Mouse (Mus musculus): ENCODE data around the gene Stac. TPM values are rescaled to one million over a fixed set of nuclear protein-coding genes. Genes with fewer than 3 reads are reported as not detected.

Gene Stac
- polyA plus RNA-seq, 1 experiment = not detected

DNA sequence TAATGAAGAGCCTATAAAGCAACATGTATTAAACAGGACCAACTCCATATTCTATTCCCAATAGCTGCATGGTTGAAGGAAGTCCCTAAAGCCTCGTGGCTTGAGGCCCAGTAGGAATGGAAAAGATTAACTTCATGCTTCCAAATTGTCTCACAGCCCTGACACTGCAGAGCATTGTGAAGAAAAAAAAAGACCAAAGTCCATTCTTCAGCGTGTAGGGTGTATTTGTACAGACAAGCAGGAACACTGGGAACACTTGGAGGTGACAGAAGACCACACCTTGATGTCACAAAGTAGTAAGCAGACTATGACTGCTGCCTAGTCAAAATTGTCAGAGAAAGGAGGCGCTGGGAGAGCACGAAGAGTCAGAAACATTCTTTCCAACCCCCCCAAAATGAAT, 45.9 kb downstream of the Stac start:
- TF ChIP-seq GATA1 (IDR thresholded peaks at IDR 0.05; ENCODE audit: low read length) = no peak

GRCm38 (mm10) chr9:111643369-111643768, 46.8 kb downstream of the Stac start:
- TF ChIP-seq GATA1 (IDR thresholded peaks at IDR 0.05; ENCODE audit: low read length) = no peak

DNA sequence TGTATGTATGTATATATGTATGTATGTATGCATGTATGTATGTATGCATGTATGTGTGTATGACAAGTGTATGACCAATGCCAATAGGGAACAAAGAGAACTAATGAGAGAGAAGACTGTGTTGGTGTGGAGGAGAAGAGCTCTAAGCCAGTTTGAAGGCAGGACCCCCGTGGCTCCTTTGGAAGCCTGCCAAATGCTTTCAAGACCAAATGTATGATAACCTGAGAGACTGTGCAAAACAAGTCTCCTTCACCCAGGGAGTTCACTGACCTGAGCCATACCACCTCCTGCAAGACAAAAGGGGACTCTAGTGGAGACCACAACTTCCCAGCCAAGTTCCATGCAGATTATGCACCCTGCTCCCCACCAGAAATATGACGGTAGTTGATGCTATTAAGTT, 52.5 kb downstream of the Stac start:
- no peak for TF ChIP-seq GATA1 (IDR thresholded peaks at IDR 0.05; ENCODE audit: low read length)

DNA sequence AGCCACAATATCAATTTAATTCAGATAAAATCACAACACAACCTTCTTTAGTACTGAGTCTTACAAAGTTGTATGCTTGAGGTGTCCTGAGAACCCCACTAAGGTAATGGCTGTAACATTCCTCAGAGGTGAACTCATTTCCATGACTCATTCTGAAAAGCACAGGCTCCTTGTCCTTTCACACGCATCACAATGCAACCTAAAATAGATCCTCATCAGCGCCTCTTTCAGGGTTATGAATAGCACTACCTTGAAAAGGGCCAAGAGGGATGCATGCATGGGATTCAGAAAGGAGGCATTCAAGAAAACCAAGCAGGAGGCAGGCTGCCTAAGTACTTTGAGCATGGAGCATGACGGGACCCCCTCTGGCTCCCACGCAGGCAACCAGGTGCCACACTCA, 57.3 kb downstream of the Stac start:
- no peak for TF ChIP-seq GATA1 (IDR thresholded peaks at IDR 0.05; ENCODE audit: low read length)

- TF ChIP-seq GATA1 (IDR thresholded peaks at IDR 0.05; ENCODE audit: low read length) = no peak
Measured at GRCm38 (mm10) chr9:111621191-111621590, 69.0 kb downstream of the Stac start.

DNA sequence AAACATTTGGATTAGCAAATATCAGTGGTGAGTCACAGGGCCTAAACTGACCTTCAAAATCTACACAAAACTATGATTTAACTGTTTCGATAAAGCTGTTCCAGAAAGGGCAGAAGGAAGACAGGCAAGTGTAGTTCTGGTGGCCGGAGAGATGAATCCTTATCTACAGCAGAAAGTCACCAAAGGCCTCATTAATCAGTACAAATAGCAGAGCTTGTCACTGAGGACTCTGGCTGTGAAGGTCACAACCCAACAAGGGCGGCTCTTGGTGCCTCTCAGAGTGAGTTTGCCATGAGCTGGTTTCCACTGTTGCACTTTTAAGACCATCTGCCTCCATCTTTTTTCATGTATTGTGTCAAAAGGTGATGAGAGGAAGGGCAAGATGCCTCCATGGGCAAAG, 78.8 kb downstream of the Stac start:
- TF ChIP-seq GATA1 (IDR thresholded peaks at IDR 0.05; ENCODE audit: low read length) = no peak

- no peak for TF ChIP-seq GATA1 (IDR thresholded peaks at IDR 0.05; ENCODE audit: low read length)
Measured at GRCm38 (mm10) chr9:111608762-111609161, 81.4 kb downstream of the Stac start.

GRCm38 (mm10) chr9:111606603-111607002, 83.5 kb downstream of the Stac start:
- TF ChIP-seq GATA1 (IDR thresholded peaks at IDR 0.05; ENCODE audit: low read length) = no peak

- no peak for TF ChIP-seq GATA1 (IDR thresholded peaks at IDR 0.05; ENCODE audit: low read length)
Measured at GRCm38 (mm10) chr9:111587527-111587926, 102.6 kb downstream of the Stac start.

DNA sequence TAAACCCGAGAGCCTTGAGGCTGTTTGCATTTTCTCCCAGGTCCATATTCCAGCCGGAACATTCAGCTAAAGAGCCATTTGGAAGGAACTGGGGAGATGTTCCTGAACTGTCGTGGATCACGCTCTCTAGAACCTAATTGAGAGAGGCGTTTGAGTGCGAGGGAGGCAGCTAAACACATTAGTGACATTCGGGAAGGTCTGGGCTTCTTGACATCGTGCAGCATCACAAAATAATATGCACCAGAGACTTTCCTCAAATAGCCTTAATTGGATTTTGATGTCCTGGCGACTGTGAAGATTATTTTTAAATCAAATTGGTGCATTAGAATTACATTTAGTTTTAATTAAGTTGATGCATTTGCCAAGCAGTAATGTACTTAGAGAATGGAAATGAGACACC, 111.4 kb downstream of the Stac start:
- no peak for TF ChIP-seq GATA1 (IDR thresholded peaks at IDR 0.05; ENCODE audit: low read length)

GRCm38 (mm10) chr9:111577453-111577852, 112.7 kb downstream of the Stac start:
- no peak for TF ChIP-seq GATA1 (IDR thresholded peaks at IDR 0.05; ENCODE audit: low read length)

DNA sequence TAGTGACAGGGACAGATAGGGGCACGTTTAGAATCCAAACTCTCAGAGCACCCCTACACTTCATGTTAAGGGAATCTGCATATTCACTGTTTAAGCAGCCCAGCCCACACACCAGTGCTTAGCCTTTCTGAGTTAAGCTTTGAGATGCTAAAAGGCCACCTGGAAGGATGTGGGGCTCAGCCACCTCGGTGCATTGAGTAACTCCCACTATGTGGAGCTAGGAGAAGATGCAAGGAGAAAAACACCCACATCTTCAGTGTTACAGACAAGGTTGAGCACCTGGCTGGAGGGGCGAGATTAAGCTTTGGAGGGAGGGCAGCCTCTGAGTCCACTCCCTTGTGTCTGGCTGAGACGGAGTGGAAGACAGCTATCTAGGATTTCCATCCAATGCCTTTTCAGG, 114.3 kb downstream of the Stac start:
- no peak for TF ChIP-seq GATA1 (IDR thresholded peaks at IDR 0.05; ENCODE audit: low read length)

DNA sequence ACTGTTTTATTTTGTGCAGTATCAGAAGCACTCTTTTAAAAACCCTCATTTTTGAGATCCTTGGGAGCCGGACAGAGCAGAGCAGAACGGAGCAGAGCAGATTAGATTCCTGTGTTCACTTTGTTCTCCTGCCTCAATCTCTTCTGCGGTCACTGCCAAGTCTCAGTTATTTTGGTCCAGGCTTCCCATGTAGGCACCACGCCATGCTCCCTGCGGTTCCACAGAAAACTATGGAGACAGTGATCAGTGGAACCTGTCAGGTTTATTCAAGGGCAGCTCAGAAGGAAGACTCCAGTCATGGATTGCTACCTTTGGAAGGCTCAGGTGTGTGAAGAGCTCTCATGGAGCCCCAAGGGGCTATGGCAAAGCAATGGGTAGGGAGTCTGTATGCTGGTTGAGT, 116.3 kb downstream of the Stac start:
- no peak for TF ChIP-seq GATA1 (IDR thresholded peaks at IDR 0.05; ENCODE audit: low read length)

GRCm38 (mm10) chr9:111571619-111572018, 118.5 kb downstream of the Stac start:
- no peak for TF ChIP-seq GATA1 (IDR thresholded peaks at IDR 0.05; ENCODE audit: low read length)

GRCm38 (mm10) chr9:111564176-111564575, 126.0 kb downstream of the Stac start:
- TF ChIP-seq GATA1 (IDR thresholded peaks at IDR 0.05; ENCODE audit: low read length) = no peak

DNA sequence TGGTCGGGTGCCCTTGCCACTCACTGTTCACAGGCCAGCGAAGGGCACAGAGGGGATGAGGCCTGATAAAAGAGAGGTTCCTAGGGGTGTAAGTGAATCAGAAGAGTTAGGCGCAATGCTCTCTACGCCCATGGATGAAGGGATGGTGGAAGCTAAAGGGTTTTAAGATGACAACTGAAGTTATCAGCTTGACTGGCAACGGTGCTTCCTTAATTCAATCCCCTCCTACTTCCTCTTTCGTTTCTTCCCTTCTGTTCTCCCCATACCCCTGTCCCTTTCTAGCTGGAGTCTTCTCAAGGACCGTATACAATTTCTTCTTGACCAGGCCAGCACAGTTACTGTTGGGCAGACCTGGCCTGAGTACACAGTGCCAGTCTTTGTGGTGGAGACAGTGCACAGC, 126.9 kb downstream of the Stac start:
- TF ChIP-seq GATA1 (IDR thresholded peaks at IDR 0.05; ENCODE audit: low read length) = no peak

GRCm38 (mm10) chr9:111562217-111562988, 127.7 kb downstream of the Stac start:
- no peak for TF ChIP-seq GATA1 (IDR thresholded peaks at IDR 0.05; ENCODE audit: low read length)

GRCm38 (mm10) chr9:111556699-111557098, 133.4 kb downstream of the Stac start:
- no peak for TF ChIP-seq GATA1 (IDR thresholded peaks at IDR 0.05; ENCODE audit: low read length)

Measured in G1E-ER4 (cell line).